Mouse (Mus musculus) neural tube, embryonic 11.5 days (tissue): ENCODE data around the gene Olfr543. TPM values are rescaled to one million over a fixed set of nuclear protein-coding genes. Genes with fewer than 3 reads are reported as not detected.
A peak's percentile ranks its signal among the peaks of the same experiment; 100 is the strongest.
"Not testable (repeated sequence)": the region's sequence is repeated elsewhere in the genome, so short reads cannot be mapped to it uniquely, and the experiment has no call there.

Experiments used
- ATAC-seq: fragments of 200-750 bp; cut with Nextera tagmentation; 2 replicates; pipeline ENCODE4 v1.8.0; 2017; ENCODE audit warnings: moderate number of reproducible peaks, mild to moderate bottlenecking, moderate TSS enrichment, moderate library complexity; ENCODE audit not compliant: insufficient read depth, low FRiP score, low TSS enrichment
- DNase-seq: peaks from one replicate; pipeline ENCODE4 v3.0.0-alpha.2; 2015; ENCODE audit warnings: low spot score
- H3K27ac ChIP-seq: fragments of 300-500 bp; sonication (generic); 2 replicates; pipeline ENCODE4 v1.5.1; 2014; ENCODE audit warnings: low read depth, mild to moderate bottlenecking, low read length
- H3K27me3 ChIP-seq: fragments of 300-500 bp; sonication (generic); 2 replicates; pipeline ENCODE4 v1.6.1; 2014; ENCODE audit warnings: mild to moderate bottlenecking, low read length, mixed read lengths; ENCODE audit not compliant: control insufficient read depth, insufficient read depth
- H3K36me3 ChIP-seq: fragments of 300-500 bp; sonication (generic); 2 replicates; pipeline ENCODE4 v1.6.1; 2014; ENCODE audit warnings: mild to moderate bottlenecking, low read length, moderate library complexity, mixed read lengths; ENCODE audit not compliant: control insufficient read depth, insufficient read depth
- H3K4me1 ChIP-seq: fragments of 300-500 bp; sonication (generic); 2 replicates; pipeline ENCODE4 v1.6.1; 2014; ENCODE audit warnings: low read length, mixed read lengths; ENCODE audit not compliant: control insufficient read depth, insufficient read depth
- H3K4me2 ChIP-seq: fragments of 300-500 bp; sonication (generic); 2 replicates; pipeline ENCODE4 v1.6.1; 2014; ENCODE audit warnings: low read depth, mild to moderate bottlenecking, moderate library complexity
- H3K4me3 ChIP-seq: fragments of 300-500 bp; sonication (generic); 2 replicates; pipeline ENCODE4 v1.5.1; 2014; ENCODE audit warnings: low read depth, low read length
- H3K9ac ChIP-seq: fragments of 300-500 bp; sonication (generic); 2 replicates; pipeline ENCODE4 v1.6.1; 2014; ENCODE audit warnings: mild to moderate bottlenecking, low read length
- H3K9me3 ChIP-seq: fragments of 300-500 bp; sonication (generic); 2 replicates; pipeline ENCODE4 v1.6.1; 2016; ENCODE audit warnings: low read length; ENCODE audit not compliant: control insufficient read depth
- WGBS: fragments of 180-500 bp; shearing (Covaris S2); extraction: QIAGEN DNeasy Blood & Tissue Kit; methylation state at CpG from one replicate; pipeline ENCODE4 v1.1.7; 2014; 5-methylcytosine and 5-hydroxymethylcytosine counted together
- polyA plus RNA-seq: library from polyadenylated mRNA; unstranded; fragments of >200 nt; fragmentation: Nextera tagmentation; extraction: Ambion mirVana; gene quantifications from 2 replicates; pipeline ENCODE4 v1.2.1, GENCODE M21; 2014

Gene Olfr543
- polyA plus RNA-seq, 1 experiment from 2014 or later: 0.31 TPM

GRCm38 (mm10) chr7:102508066-102508465 lies 26.6 kb upstream of the Olfr543 start:
- Histone ChIP-seq H3K27me3 (no peaks in the 10 kb centered on the region), H3K4me1 (0 out of 2 replicates have a peak, but pooled peaks cover 3% of the 10 kb centered on the region), H3K9ac (no peak overlapping the region), H3K36me3 (no peaks in the 10 kb centered on the region), H3K9me3 (no peaks in the 10 kb centered on the region), H3K27ac (no peak overlapping the region), H3K4me3 (no peak overlapping the region), H3K4me2 (no peak overlapping the region)
- ATAC-seq: no peak
- 84% methylated on average over 9 of the region's 9 CpGs for WGBS
- DNase-seq: no peak

- no peak overlapping the region for H3K4me3 ChIP-seq
- H3K27me3 ChIP-seq: no peaks in the 10 kb centered on the region
- H3K9ac ChIP-seq: no peak overlapping the region
- H3K9me3 ChIP-seq: no peaks in the 10 kb centered on the region
- H3K27ac ChIP-seq: no peak overlapping the region
- no peak overlapping the region for H3K4me2 ChIP-seq
- ATAC-seq (peak; percentile 83), DNase-seq (peak; percentile 75)
- no peaks in the 10 kb centered on the region for H3K36me3 ChIP-seq
- no peaks in the 10 kb centered on the region for H3K4me1 ChIP-seq
- WGBS: 62% methylated on average over 3 of the region's 3 CpGs
Observed at GRCm38 (mm10) chr7:102506848-102507247, 25.4 kb upstream of the Olfr543 start.

DNA sequence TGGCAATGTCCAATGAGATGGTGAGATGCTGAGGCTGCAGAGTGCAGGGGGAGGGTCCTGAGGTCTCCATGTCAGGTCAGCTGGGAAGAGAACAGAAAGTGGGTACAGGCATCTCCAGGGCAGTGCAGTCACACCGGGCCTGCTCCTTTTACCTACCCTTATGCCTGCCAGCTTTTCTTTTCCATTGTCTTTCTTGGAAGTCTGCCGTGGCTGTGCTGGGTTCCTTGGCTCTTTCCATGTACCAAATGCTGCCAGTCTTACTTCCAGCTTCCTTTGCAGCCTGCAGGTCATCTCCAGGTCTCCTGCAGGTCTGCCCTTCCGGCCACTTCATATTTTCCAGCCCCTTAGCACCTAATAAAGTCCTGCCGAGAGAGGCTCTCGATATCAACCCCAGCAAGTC lies 20.5 kb upstream of the Olfr543 start:
- H3K4me1 ChIP-seq: no peaks in the 10 kb centered on the region
- H3K9ac ChIP-seq: no peak overlapping the region
- H3K27ac ChIP-seq: no peak overlapping the region
- no peaks in the 10 kb centered on the region for H3K9me3 ChIP-seq
- H3K36me3 ChIP-seq: no peaks in the 10 kb centered on the region
- no peak overlapping the region for H3K4me2 ChIP-seq
- ATAC-seq (no peak), DNase-seq (no peak)
- H3K27me3 ChIP-seq: no peaks in the 10 kb centered on the region
- WGBS: 82% methylated on average over 5 of the region's 5 CpGs
- H3K4me3 ChIP-seq: no peak overlapping the region

DNA sequence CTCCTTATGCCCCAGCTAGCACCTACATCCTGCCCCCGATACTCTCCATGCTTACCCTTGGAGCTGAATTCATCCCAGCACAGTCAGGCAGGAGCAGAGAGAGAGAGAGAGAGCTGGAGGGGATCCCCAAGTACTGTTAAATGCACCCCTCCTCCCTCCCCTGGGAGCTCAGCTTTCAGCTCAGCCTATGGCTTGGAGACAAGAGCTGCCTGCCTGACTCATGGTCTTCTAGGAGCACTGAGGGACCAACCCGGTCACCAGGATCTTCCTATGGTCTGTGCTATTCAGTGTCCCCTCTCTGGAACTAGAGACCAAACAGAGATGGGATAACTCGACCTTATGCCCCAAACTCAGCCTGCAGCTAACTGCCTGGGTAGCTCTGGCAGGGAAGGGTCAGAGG lies 18.0 kb upstream of the Olfr543 start, which contains the start of gene Olfr545:
Gene Olfr545 (minus strand): TSS at position 101 of the 400 bp plus-strand sequence.
- H3K4me2 ChIP-seq: no peak within 1 kb of the TSS
- no peak for DNase-seq
- H3K27me3 ChIP-seq: no peaks in the 10 kb centered on the region
- no peaks in the 10 kb centered on the region for H3K9me3 ChIP-seq
- H3K9ac ChIP-seq: no peak within 1 kb of the TSS
- ATAC-seq: no peak
- H3K4me1 ChIP-seq: no peaks in the 10 kb centered on the region
- WGBS: 72% methylated on average over 3 of the region's 3 CpGs
- no peak within 1 kb of the TSS for H3K4me3 ChIP-seq
- no peak within 1 kb of the TSS for H3K27ac ChIP-seq
- no peaks in the 10 kb centered on the region for H3K36me3 ChIP-seq

DNA sequence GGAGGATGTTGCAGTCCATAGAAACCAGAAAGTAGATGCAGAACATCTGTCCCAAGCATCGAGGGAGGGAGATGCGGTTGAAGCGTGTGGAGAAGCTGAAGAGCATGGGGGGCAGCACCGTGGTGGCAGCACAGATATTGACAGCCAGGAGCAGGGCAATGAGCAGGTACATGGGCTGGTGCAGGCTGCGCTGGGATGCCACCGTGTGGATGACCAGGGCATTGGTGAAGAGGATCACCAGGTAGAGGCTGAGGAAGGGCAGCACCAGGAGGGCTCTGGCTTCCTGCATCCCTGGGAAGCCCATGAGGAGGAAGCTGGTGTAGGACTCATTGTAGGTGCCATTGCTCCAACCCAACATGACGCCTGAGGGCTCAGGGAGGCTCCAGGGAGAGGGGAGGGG lies 12.9 kb upstream of the Olfr543 start:
- H3K9ac ChIP-seq, H3K4me2 ChIP-seq, H3K4me3 ChIP-seq, H3K36me3 ChIP-seq, H3K27me3 ChIP-seq, H3K9me3 ChIP-seq, ATAC-seq, DNase-seq, H3K4me1 ChIP-seq, H3K27ac ChIP-seq: not testable (repeated sequence)
- WGBS: 54% methylated on average over 6 of the region's 7 CpGs

DNA sequence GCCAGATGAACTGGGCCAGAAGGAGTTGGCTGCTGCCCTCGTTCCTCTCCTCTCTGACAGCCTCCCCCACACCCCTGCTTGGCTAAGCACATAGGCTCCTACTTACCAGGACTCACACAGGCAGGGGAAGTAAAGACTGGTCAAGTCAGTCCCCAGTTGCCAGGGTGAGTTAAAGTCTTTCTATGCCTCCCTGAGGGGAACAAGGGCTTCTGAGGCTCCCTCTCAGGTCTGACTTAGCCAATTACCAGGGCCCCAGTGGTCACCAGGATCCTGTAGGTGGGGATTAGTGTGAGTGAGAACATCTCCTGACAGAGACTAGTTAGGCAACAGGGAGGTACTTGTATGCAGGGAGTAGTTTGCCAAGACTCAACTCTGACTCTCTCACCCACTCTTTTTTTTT lies 6.7 kb upstream of the Olfr543 start, which contains the start of gene Olfr544:
Gene Olfr544 (minus strand): TSS at position 153 of the 400 bp plus-strand sequence.
- no peak for DNase-seq
- Histone ChIP-seq H3K4me1 (no peaks in the 10 kb centered on the region), H3K27me3 (no peaks in the 10 kb centered on the region), H3K36me3 (no peaks in the 10 kb centered on the region), H3K4me2 (no peak within 1 kb of the TSS), H3K4me3 (no peak within 1 kb of the TSS), H3K9ac (no peak within 1 kb of the TSS), H3K27ac (no peak within 1 kb of the TSS), H3K9me3 (no peaks in the 10 kb centered on the region)
- WGBS: 44% methylated on average over 1 of the region's 1 CpGs
- ATAC-seq: no peak

DNA sequence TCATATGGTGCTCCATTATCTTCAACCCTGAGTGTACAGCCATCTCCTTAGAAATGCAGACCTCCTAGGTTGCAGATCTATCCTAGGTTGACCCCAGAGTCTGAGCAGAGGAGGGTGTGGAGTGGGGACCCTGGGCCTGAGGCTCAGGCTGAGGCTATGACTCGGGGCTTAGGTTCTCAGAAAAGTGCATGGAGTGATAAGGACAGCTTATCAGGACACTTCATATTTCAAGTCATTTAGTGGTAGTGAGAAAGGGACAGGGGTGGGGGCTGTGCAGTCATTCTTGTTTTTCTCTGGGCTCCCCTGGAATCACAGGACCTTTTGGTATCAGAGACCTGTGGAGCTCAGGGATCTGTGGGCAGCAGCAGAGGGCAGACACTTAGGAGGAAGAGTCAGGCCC lies 4.6 kb upstream of the Olfr543 start:
- Histone ChIP-seq H3K27ac (no peak overlapping the region), H3K4me3 (no peak overlapping the region), H3K27me3 (no peaks in the 10 kb centered on the region), H3K9ac (no peak overlapping the region), H3K36me3 (no peaks in the 10 kb centered on the region), H3K4me1 (no peaks in the 10 kb centered on the region), H3K4me2 (no peak overlapping the region), H3K9me3 (no peaks in the 10 kb centered on the region)
- no peak for DNase-seq
- no peak for ATAC-seq
- WGBS: 76% methylated on average over 1 of the region's 1 CpGs

DNA sequence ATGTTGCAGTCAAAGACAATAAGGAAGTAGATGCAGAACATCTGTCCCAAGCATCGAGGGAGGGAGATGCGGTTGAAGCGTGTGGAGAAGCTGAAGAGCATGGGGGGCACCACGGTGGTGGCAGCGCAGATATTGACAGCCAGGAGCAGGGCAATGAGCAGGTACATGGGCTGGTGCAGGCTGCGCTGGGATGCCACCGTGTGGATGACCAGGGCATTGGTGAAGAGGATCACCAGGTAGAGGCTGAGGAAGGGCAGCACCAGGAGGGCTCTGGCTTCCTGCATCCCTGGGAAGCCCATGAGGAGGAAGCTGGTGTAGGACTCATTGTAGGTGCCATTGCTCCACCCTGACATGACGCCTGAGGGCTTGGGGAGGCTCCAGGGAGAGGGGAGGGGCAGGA lies 3.3 kb upstream of the Olfr543 start:
- not testable (repeated sequence) for H3K4me2 ChIP-seq, H3K27me3 ChIP-seq, DNase-seq, ATAC-seq, H3K36me3 ChIP-seq, H3K27ac ChIP-seq, H3K9ac ChIP-seq, H3K9me3 ChIP-seq, H3K4me1 ChIP-seq, H3K4me3 ChIP-seq
- WGBS: 64% methylated on average over 8 of the region's 8 CpGs

GRCm38 (mm10) chr7:102483665-102484064 lies 2.2 kb upstream of the Olfr543 start:
- Histone ChIP-seq H3K9me3 (no peaks in the 10 kb centered on the region), H3K4me3 (no peak overlapping the region), H3K27me3 (no peaks in the 10 kb centered on the region), H3K4me1 (no peaks in the 10 kb centered on the region), H3K27ac (no peak overlapping the region), H3K36me3 (no peaks in the 10 kb centered on the region), H3K9ac (no peak overlapping the region), H3K4me2 (no peak overlapping the region)
- ATAC-seq (no peak), DNase-seq (no peak)
- WGBS: 89% methylated on average over 2 of the region's 2 CpGs
